Mouse (Mus musculus): Measurements from ENCODE around the gene Spats2.
"Not testable (repeated sequence)": the region's sequence is repeated elsewhere in the genome, so short reads cannot be mapped to it uniquely, and the experiment has no call there.

The Spats2 gene

DNA sequence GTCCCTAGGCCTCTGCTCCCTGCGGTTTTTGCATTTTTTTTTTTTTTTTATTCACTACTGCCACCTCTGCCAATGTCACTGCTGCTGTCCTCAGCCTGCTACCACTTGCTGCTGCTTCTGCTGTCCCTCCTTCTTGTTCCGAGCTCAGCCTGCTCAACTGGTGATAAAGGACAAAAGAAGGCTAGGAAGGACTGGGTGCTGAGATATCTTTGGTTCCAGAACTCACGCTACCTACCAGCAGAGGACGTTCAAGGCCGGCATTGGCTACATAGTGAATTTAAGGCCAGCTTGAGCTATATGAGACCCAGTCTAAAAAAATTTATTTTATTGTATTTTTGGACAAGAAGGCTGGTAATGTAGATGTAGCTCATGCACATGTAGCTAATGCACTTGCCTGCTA is 12.7 kb downstream of the Spats2 start:
- in situ Hi-C loops (cut with MboI, MseI), result loop anchor here (5.0 kb wide), 1 partner anchor 79 kb away; no protein-coding TSS in a partner anchor

- in situ Hi-C loops (cut with MboI, MseI), result loop anchor here (5.0 kb wide), 1 partner anchor 78 kb away; no protein-coding TSS in a partner anchor
These were observed 14.0 kb downstream of the Spats2 start for GRCm38 (mm10) chr15:99139669-99140068.

DNA sequence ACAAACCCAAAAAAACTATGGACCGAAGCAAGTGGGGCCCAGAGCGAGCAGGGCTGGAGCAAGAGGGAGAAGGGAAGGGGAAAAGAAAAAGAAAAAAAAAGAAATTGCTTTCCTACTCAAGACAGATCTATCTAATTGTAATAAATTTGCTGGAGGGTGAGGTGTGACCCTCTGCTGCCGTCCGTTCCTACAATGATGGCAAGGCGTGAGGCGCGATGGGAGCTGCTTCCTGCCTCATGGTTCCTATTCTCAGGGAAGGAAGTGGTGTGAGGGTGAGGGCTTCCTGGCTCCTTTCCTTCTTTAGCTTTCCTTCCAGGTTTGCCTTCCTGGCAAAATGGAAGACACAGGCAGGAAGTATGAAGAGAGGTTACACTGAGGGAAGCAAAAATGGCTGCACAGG is 24.8 kb downstream of the Spats2 start:
- in situ Hi-C loops (cut with MboI, MseI), result no loop called here

- in situ Hi-C loops (cut with MboI, MseI), result no loop called here
These were observed 25.6 kb downstream of the Spats2 start for GRCm38 (mm10) chr15:99151324-99151723.

DNA sequence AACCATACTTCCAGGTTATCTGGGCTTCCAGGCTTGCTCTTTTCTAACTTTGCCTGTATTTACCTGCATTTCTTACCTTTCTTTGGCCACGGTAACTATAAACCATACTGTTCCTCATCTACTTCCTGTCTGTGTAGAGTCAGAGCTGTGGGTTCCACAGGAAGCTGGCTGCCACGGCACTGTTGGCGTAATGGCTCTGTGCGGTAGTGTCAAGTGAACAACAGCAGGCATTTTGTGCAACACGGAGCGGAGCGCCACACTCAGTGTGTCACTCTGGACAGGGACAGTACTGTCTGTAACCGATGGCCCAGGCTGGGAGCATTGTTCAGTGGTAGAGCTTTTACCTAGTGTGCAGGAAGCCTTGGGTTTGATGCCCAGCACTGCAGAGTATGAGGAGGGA is 27.8 kb downstream of the Spats2 start:
- in situ Hi-C loops (cut with MboI, MseI), result no loop called here

DNA sequence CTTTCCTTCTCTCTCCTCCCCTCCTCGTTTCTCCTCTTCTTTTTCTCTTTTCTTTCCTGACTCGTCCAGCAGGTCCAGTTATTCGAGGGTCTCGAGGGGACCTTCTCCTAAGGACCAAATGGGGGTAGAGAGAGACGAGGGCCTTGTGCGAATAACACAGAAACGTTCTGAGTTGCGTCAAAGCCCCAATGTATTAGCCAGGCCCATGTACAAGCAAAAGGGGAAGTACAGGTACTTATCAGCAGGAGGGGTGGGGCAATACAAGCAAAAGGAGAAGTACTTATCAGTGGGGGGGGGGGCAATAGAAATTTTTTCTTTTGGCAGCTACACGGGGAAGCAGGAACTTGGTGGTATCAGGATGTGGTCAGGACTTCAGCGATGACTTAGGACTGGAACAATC is 28.8 kb downstream of the Spats2 start:
- in situ Hi-C loops (cut with MboI, MseI), result not testable (repeated sequence)

- in situ Hi-C loops (cut with MboI, MseI), result no loop called here
These were observed 38.0 kb downstream of the Spats2 start for GRCm38 (mm10) chr15:99163512-99164365.

- in situ Hi-C loops (cut with MboI, MseI), result no loop called here
These were observed 46.4 kb downstream of the Spats2 start for GRCm38 (mm10) chr15:99172131-99172530.

- in situ Hi-C loops (cut with MboI, MseI), result no loop called here
These were observed 53.9 kb downstream of the Spats2 start for GRCm38 (mm10) chr15:99179639-99180038.

DNA sequence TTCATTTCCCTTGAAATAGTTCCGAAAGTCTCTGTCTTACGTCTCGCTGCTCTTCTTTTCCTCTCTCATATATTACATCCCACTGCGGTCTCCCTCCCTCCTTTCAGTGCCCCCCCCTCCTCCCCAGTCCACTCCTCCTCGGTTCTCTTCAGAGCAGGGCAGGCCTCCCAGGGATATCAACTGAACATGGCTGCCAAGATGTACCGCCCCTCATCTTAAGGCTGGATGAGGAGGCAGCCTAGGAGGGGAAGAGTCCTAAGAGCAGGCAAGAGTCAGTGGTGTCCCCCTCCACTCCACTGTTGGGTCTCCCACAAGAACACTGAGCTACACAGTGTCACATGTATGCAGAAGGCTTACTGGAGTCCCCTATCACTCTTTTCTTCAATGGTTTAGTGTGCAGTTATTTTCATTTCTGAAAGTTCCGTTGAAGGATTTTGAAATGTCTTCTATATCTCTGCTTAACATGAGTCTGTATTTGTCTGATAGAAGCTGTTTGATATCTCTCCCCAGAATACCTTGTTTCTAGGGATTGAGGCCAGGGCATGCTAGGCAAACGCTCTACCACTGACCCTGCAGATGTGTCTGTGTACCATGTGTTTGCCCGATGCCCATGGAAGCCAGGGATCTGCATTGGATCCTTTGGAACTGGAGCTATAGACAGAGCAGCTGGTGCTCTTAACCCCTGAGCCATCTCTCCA is 58.6 kb downstream of the Spats2 start:
- in situ Hi-C loops (cut with MboI, MseI), result no loop called here

GRCm38 (mm10) chr15:99194358-99194757 is 68.6 kb downstream of the Spats2 start:
- in situ Hi-C loops (cut with MboI, MseI), result no loop called here

DNA sequence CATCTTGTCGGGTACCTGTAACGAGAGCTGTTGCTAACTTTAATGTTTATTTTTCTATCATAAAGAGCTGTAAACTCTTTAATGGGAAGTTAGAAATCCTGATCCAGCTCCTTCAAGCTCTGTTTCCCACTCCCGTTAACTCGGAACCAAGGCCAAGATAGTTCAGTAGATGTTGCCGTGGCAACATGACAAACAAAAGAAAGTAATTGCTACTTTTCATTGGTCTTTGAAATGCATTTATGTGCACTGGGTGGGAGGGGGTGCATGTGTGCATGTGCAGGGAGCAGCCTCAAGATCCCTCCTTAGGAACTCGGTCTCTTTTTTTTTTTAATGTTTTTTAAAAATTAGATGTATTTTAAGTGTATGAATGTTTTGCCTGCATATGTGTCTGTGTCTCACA is 69.3 kb downstream of the Spats2 start:
- in situ Hi-C loops (cut with MboI, MseI), result no loop called here

DNA sequence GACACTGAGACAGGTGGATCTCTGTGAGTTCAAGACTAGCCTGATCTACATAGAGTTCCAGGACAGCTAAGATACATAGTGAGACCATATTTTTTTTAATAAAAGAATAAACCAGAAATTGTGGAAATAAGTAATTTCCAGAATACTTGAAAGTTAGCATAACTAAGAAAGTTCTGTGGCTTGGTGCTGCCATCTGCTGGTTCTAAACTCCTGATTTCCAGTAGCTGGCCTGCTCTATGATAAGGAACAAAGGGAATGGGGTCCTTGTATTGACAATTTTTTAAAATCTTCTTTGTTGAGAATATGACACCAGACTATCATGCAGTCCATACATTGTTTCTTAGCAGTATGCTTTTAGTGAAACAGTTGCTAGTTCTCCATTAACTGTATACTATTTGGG is 73.0 kb downstream of the Spats2 start:
- in situ Hi-C loops (cut with MboI, MseI), result no loop called here

GRCm38 (mm10) chr15:99205959-99206358 is 80.2 kb downstream of the Spats2 start:
- in situ Hi-C loops (cut with MboI, MseI), result no loop called here

DNA sequence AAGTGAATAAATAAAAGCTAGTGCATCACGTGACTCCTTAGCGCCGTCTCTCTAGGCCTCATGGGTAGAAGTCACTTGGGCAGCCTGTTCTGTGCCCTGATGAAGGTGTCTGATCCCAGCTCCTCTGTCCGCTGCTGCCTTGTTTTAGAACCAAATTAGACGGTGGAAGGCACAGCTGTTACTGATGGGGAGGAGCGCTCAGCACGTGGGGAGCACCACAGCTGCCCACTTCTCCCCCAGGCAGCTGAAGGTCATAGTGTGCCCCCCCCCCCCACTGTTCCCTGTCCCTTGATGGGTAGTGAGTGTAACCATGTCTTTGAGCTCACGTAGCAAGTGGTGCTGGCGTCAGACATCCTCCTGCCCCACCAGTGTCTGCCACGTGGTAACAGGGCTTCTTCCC is 87.5 kb downstream of the Spats2 start:
- in situ Hi-C loops (cut with MboI, MseI), result no loop called here

- in situ Hi-C loops (cut with MboI, MseI), result loop anchor here (5.0 kb wide), 2 partner anchors 57 to 78 kb away; no protein-coding TSS in a partner anchor
These were observed 89.2 kb downstream of the Spats2 start for GRCm38 (mm10) chr15:99214941-99215340.

GRCm38 (mm10) chr15:99215741-99216463 is 90.2 kb downstream of the Spats2 start:
- in situ Hi-C loops (cut with MboI, MseI), result loop anchor here (5.0 kb wide), 2 partner anchors 56 to 79 kb away; no protein-coding TSS in a partner anchor

GRCm38 (mm10) chr15:99217630-99218029 is 91.9 kb downstream of the Spats2 start:
- in situ Hi-C loops (cut with MboI, MseI), result loop anchor here (5.0 kb wide), 2 partner anchors 55 to 80 kb away; no protein-coding TSS in a partner anchor

DNA sequence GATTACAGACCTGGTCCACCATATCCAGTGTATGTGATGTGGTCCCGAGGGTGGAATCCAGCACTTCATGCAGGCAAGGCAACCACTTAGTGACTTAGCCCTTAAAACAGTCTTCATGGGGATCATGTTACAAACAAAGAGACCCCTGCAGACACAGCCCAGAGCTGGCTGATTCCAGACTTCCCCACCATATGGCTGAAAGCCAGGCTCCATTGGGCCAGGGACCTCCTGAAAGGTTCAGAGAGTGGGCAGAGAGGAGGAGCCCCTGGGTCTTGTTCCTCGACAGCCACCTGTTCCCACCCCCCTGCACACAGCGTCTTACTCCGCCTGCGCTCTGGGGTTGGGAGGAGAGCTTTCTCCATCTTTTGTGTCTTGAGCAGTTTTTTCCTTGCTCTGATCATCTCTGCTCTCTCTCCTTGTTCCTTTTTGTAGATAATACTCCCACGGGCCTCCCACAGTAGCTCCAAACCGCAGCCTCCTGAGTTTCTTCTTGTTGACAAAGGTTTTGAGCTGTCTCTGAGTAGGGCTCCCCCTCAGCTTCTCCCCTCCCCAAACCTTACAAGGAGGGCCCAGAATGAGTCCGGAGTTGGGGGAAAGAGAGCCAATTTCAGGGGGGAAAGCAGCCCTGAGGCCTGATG is 95.7 kb downstream of the Spats2 start:
- in situ Hi-C loops (cut with MboI, MseI), result no loop called here

GRCm38 (mm10) chr15:99222794-99223584 is 97.3 kb downstream of the Spats2 start:
- in situ Hi-C loops (cut with MboI, MseI), result no loop called here

All from T-helper 2 cell (primary cell).